Mouse (Mus musculus): ENCODE measurements around the gene Phb2.

The Phb2 gene

GRCm38 (mm10) chr6:124750405-124750804, 38.3 kb downstream of the Phb2 start:
- no peak for DNase-seq

- no peak for DNase-seq
Observed at GRCm38 (mm10) chr6:124753861-124754260, 41.7 kb downstream of the Phb2 start.

- DNase-seq = no peak
Observed at GRCm38 (mm10) chr6:124755306-124755705, 43.2 kb downstream of the Phb2 start.

GRCm38 (mm10) chr6:124755831-124756595, 43.9 kb downstream of the Phb2 start, which contains the start of the genes Gm45234 and Atn1:
Gene Gm45234, minus strand, starts transcription at chr6:124756021.
Gene Atn1, minus strand, starts transcription at chr6:124756524.
- peak; percentile 79 for DNase-seq

- DNase-seq = peak; percentile 85
Observed at GRCm38 (mm10) chr6:124756652-124757350, 44.7 kb downstream of the Phb2 start.

- no peak for DNase-seq
Observed at GRCm38 (mm10) chr6:124757351-124757880, 45.3 kb downstream of the Phb2 start.

- DNase-seq = peak; percentile 56
Observed at GRCm38 (mm10) chr6:124757909-124758848, 46.0 kb downstream of the Phb2 start.

GRCm38 (mm10) chr6:124758849-124759232, 46.7 kb downstream of the Phb2 start:
- DNase-seq = no peak

GRCm38 (mm10) chr6:124759259-124759658, 47.1 kb downstream of the Phb2 start:
- DNase-seq = peak; percentile 95

GRCm38 (mm10) chr6:124765951-124766350, 53.8 kb downstream of the Phb2 start:
- no peak for DNase-seq

All from lung, postnatal 36 days (tissue).